Mouse (Mus musculus) layer of hippocampus, adult 2 months (tissue): ENCODE results near the gene Tnrc6c. TPM values are rescaled to one million over a fixed set of nuclear protein-coding genes. Genes with fewer than 3 reads are reported as not detected.
"Not testable (repeated sequence)": the region's sequence is repeated elsewhere in the genome, so short reads cannot be mapped to it uniquely, and the experiment has no call there.

Source experiments
- DNase-seq, 2 experiments: peaks; one replicate each; pipeline ENCODE4 v3.0.0; 2022; ENCODE audit warnings: low spot score in 2 of 2
- H3K27ac ChIP-seq: fragments of 200-600 bp; 2 replicates; pipeline ENCODE4 v1.8.1; 2022
- H3K4me3 ChIP-seq: fragments of 200-600 bp; 2 replicates; pipeline ENCODE4 v1.8.1; 2022; ENCODE audit warnings: mild to moderate bottlenecking
- CTCF ChIP-seq: fragments of 200-600 bp; conservative IDR thresholded peaks from 2 replicates; pipeline ENCODE4 v1.8.1; 2022; ENCODE audit warnings: antibody characterized with exemption, mild to moderate bottlenecking, moderate library complexity
- total RNA-seq, 2 experiments: library from RNA; stranded (reverse); gene quantifications; 2 replicates each; pipeline ENCODE4 v1.2.3; 2021

Tnrc6c gene
- total RNA-seq, 2 experiments from 2014 or later: 74.7 to 82.1 TPM

- Histone ChIP-seq H3K4me3 (no peak overlapping the region), H3K27ac (no peak overlapping the region)
- no peak for DNase-seq
- peak; percentile 81 for TF ChIP-seq CTCF
These were observed 132.2 kb downstream of the Tnrc6c start for GRCm38 (mm10) chr11:117786294-117786693.

GRCm38 (mm10) chr11:117788481-117788880, 134.4 kb downstream of the Tnrc6c start:
- not testable (repeated sequence) for DNase-seq, H3K4me3 ChIP-seq, H3K27ac ChIP-seq

GRCm38 (mm10) chr11:117790286-117790685, 136.2 kb downstream of the Tnrc6c start:
- TF ChIP-seq CTCF: peak; percentile 89
- peak in 1 of 2 experiments; percentile 74 for DNase-seq
- Histone ChIP-seq H3K27ac (no peak overlapping the region), H3K4me3 (no peak overlapping the region)

- H3K27ac ChIP-seq: no peak overlapping the region
- no peak overlapping the region for H3K4me3 ChIP-seq
- TF ChIP-seq CTCF: no peak; the same call in 1 of the 2 replicates
- no peak for DNase-seq
These were observed 136.8 kb downstream of the Tnrc6c start for GRCm38 (mm10) chr11:117790703-117791440.

- Histone ChIP-seq H3K27ac (no peak overlapping the region), H3K4me3 (no peak overlapping the region)
- no peak for DNase-seq
- no peak for TF ChIP-seq CTCF
These were observed 137.3 kb downstream of the Tnrc6c start for GRCm38 (mm10) chr11:117791441-117791761.

GRCm38 (mm10) chr11:117792281-117792888, 138.3 kb downstream of the Tnrc6c start:
- no peak overlapping the region for H3K4me3 ChIP-seq
- no peak for DNase-seq

GRCm38 (mm10) chr11:117794035-117794551, 140.0 kb downstream of the Tnrc6c start:
- no peak for DNase-seq
- TF ChIP-seq CTCF: no peak
- H3K27ac ChIP-seq: no peak overlapping the region
- no peak overlapping the region for H3K4me3 ChIP-seq

More at GRCm38 (mm10) chr11:117792281-117792888, 138.3 kb downstream of the Tnrc6c start:
- no peak for TF ChIP-seq CTCF
- H3K27ac ChIP-seq: no peak overlapping the region

GRCm38 (mm10) chr11:117796954-117797353, 142.9 kb downstream of the Tnrc6c start:
- Histone ChIP-seq H3K4me3 (no peak overlapping the region), H3K27ac (no peak overlapping the region)
- no peak for DNase-seq
- no peak for TF ChIP-seq CTCF

- no peak within 1 kb of the TSS for H3K4me3 ChIP-seq
- TF ChIP-seq CTCF: no peak
- no peak within 1 kb of the TSS; the same call in 1 of the 2 replicates for H3K27ac ChIP-seq
- DNase-seq: no peak
These were observed 143.5 kb downstream of the Tnrc6c start, which contains the start of gene 6030468B19Rik for GRCm38 (mm10) chr11:117797511-117798159. 6030468B19Rik (plus strand) TSS chr11:117797660.

GRCm38 (mm10) chr11:117798160-117798541, 144.1 kb downstream of the Tnrc6c start:
- no peak for TF ChIP-seq CTCF
- no peak for DNase-seq

GRCm38 (mm10) chr11:117799174-117799573, 145.1 kb downstream of the Tnrc6c start:
- Histone ChIP-seq H3K4me3 (no peak overlapping the region), H3K27ac (no peak overlapping the region)
- no peak for TF ChIP-seq CTCF
- no peak for DNase-seq

More at GRCm38 (mm10) chr11:117798160-117798541, 144.1 kb downstream of the Tnrc6c start:
- H3K4me3 ChIP-seq: no peak overlapping the region
- H3K27ac ChIP-seq: no peak overlapping the region

- DNase-seq: no peak
- Histone ChIP-seq H3K27ac (no peak overlapping the region), H3K4me3 (no peak overlapping the region)
- no peak for TF ChIP-seq CTCF
These were observed 145.9 kb downstream of the Tnrc6c start for GRCm38 (mm10) chr11:117800038-117800437.

- Histone ChIP-seq H3K27ac (no peak overlapping the region), H3K4me3 (no peak overlapping the region)
- DNase-seq: no peak
- TF ChIP-seq CTCF: no peak
These were observed 147.6 kb downstream of the Tnrc6c start for GRCm38 (mm10) chr11:117801650-117802049.
